Mouse (Mus musculus) heart, adult 2 months (tissue): Measurements from ENCODE around the gene Olfr1032.

ENCODE experiments used
- CTCF ChIP-seq: fragments of 200-600 bp; IDR thresholded peaks from 2 replicates; pipeline ENCODE4 v1.8.1; 2022; ENCODE audit warnings: antibody characterized with exemption, mild to moderate bottlenecking, moderate library complexity
- EP300 ChIP-seq: fragments of 200-500 bp; IDR thresholded peaks from 2 replicates; pipeline ENCODE4 v1.6.1; 2011; ENCODE audit warnings: low read depth, low read length, control low read depth; ENCODE audit not compliant: insufficient read depth
- POLR2A ChIP-seq: fragments of 200-500 bp; IDR thresholded peaks from 2 replicates; pipeline ENCODE4 v1.6.1; 2011; ENCODE audit warnings: mild to moderate bottlenecking, low read depth, low read length, control low read depth; ENCODE audit not compliant: insufficient read depth

GRCm38 (mm10) chr2:85973595-85973994, 31.7 kb upstream of the Olfr1032 start, which contains the start of gene Olfr1029:
- TF ChIP-seq CTCF (no peak), POLR2A (no peak), EP300 (no peak)
